Mouse (Mus musculus) brain, embryonic 14.5 days (tissue): ENCODE measurements at regions not wholly inside any gene's neighbourhood (a gene's known extent, or its start where the extent isn't known, plus 50 kb on each side); places are given as distances from the start of the nearest gene placed in this dataset.

Source experiments
- CTCF ChIP-seq: fragments of 200-500 bp; IDR thresholded peaks from 2 replicates; pipeline ENCODE4 v1.5.1; 2012; ENCODE audit warnings: inconsistent platforms, mild to moderate bottlenecking, moderate library complexity, borderline replicate concordance; ENCODE audit not compliant: insufficient read depth, insufficient read length; ENCODE audit errors: extremely low read depth
- POLR2A ChIP-seq: fragments of 200-500 bp; IDR thresholded peaks from 2 replicates; pipeline ENCODE4 v1.6.1; 2012; ENCODE audit warnings: mild to moderate bottlenecking, inconsistent platforms, borderline replicate concordance; ENCODE audit not compliant: poor library complexity, insufficient read depth, insufficient read length, severe bottlenecking; ENCODE audit errors: extremely low read depth

- TF ChIP-seq CTCF (no peak), POLR2A (no peak)
Observed at GRCm38 (mm10) chr15:56807611-56808010, 669.8 kb downstream of the Slc22a22 start.
